Mouse (Mus musculus) left cerebral cortex, adult 18-20 months (tissue): Measurements from ENCODE around the gene Ebpl. TPM values are rescaled to one million over a fixed set of nuclear protein-coding genes. Genes with fewer than 3 reads are reported as not detected.
"Not testable (repeated sequence)": the region's sequence is repeated elsewhere in the genome, so short reads cannot be mapped to it uniquely, and the experiment has no call there.

Experiments used
- DNase-seq, 2 experiments: peaks; one replicate each; pipeline ENCODE4 v3.0.0; 2021 to 2022; ENCODE audit warnings: low spot score in 2 of 2, mixed read lengths in 1 of 2
- total RNA-seq, 2 experiments: library from RNA; stranded (reverse); gene quantifications; 2 replicates each; pipeline ENCODE4 v1.2.3; 2021

Gene Ebpl
- total RNA-seq, 2 experiments from 2014 or later: 3.9 to 4.4 TPM

GRCm38 (mm10) chr14:61327618-61328450, 32.4 kb downstream of the Ebpl start:
- peak; percentile 82 to 90 for DNase-seq

DNA sequence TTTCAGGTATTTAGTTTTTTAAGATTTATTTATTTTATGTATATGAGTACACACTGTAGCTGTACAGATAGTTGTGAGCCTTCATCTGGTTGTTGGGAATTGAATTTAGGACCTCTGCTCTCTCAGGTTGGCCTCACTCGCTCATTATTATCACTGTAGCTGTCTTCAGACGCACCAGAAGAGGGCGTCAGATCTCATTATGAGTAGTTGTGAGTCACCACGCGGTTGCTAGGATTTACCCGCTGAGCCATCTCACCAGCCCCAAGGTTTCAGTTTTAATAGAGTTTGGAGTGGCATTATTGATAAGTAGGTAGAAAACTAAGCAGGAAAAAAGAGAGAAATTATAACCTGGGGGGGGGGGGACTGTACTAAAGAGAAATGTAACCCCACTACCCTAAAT, 33.2 kb downstream of the Ebpl start:
- DNase-seq: not testable (repeated sequence)

- no peak for DNase-seq
These were observed 37.5 kb downstream of the Ebpl start for GRCm38 (mm10) chr14:61322740-61323139.

DNA sequence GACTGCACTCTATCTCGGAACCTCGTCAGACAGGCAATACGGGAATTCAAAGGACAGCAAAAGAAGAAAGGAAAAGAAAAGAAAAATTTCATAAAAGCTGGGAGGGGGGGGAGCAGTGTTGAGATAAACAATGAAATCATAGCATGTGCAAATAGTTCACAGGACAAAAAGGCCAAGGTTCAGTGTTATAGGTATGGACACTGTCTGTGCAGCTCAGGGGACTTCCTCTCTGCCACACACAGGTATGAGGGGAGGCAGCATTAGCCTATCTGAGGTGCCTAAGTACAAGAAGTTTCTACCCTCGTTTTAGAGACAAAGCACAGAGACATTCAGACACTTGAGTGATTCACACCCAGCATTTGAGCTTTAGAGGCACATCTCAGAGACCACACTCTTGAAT, 39.0 kb downstream of the Ebpl start:
- DNase-seq: no peak

DNA sequence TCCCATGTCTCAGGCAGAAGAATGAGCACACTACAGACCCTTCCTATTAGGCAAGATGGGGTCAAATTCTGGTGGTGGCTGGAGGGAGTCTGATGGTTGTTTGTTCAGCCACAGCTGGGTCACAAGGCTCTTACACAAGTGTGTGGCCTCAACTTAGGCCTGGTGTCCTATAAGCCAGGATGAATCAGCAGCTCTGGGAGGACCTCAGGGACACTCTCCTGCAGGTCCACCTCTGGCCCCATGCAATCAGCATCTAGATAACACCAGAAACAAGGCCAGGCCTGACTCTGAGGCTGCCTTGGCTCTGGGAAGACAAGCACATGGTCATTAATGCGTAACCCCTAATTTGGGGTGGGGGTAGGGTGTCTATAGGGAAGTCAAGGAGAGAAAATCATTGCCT, 39.5 kb downstream of the Ebpl start:
- no peak for DNase-seq

DNA sequence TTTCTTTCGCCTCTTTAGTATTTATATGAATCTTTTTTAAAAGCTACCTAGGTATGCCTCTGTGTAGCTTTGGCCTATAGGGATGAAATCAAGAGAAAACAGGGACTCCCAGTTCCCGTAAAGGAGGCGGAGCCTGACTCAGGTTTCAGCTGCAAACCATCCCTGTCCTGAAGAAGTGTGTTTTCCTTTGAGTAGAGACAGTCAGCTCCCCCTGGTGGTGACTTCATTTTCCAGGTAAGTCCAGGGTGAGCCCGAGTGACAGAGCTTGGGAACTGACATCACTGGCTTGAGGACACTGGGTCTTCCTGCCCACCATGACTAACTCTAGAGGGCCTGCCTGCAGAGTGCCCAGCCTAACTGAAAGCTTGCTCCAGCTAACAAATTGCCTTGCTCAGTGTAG, 43.4 kb downstream of the Ebpl start:
- DNase-seq: peak; percentile 58 to 74

- DNase-seq: no peak
These were observed 49.3 kb downstream of the Ebpl start for GRCm38 (mm10) chr14:61310963-61311362.

DNA sequence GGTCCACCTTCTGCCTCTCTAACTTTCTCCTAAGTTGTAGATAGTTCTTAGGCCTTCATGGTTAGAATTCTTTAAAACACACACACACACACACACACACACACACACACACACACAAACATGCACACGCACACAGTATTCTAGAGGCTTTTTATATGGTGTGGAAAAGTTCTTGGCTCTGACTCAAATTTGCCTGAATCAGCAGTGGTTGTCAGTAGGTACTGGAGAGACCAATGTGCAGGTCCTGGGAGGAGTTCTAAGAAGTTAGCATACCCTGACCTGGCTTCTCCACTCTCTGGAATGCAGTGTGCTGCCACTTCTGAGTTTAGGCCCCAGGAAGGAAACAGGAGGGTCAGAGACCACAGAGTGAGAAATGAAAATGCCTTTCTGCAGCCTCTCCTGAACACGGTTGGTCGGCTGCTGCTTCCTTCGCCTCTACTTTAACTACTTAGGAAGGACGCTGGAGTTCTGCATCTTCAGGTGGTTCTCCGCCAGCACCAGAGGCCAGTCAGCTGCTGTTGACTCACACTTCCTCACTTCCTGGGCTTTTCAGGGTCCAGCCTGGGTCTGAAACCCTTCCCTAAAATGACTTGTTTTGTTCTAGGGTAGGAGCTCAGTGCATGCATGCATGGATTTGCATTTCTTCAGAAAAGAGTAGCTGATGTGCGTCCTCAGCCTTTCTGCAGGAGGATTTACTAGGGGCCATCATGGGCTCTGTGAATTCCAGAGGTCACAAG, 50.0 kb downstream of the Ebpl start:
- no peak for DNase-seq

DNA sequence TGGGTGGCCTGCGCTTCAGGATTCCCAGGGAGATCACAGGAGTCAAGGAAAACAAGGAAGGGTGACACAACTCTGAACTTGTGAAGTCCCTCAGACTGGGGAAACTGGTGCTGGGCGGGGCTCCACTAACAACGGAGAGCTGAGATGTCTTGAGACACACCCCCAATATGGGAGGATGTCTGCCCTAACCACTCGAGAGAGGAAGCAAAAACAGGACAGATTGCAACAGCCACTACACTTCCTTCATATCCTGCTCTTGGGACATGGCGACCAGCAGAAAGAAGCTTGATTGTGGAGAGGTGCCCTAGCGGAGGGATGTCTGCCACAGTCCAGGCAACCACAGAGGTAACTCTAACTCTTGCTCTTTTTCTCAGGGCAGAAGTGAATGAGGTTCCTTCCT, 50.6 kb downstream of the Ebpl start, which contains the start of gene Arl11:
Gene Arl11 (plus strand): TSS at position 161 of the 400 bp plus-strand sequence.
- no peak for DNase-seq

DNA sequence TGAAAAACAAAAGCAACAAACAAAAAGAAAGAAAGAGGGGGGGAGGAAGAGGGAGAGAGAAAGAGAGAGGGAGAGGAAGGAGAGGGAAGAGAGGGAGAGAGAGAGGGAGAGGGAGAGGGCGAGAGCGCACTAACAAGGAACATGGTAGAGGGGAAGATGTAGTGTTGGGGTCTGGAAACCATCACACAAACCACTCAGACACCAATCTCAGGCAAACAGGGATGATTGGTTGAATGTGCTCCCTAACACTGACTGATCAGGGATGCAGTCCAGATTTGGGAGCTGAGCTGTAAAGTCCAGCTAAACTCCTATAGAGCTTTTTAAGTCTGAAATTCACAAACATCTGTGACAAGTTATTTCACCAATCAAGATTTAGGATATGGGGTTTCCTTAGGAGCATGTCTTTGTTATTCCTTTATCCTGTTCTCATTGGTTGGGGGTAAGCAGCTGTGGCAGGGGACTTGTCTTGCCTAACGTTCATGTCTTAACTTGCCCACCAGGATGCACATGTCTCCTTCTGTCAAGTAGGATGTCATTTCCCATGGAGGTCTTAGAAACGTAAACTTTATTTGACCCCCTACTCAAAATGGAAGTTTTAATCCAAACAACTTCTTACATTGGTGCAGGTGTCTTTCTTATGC, 56.1 kb downstream of the Ebpl start:
- no peak for DNase-seq

- DNase-seq: no peak
These were observed 57.8 kb downstream of the Ebpl start for GRCm38 (mm10) chr14:61302428-61302827.

GRCm38 (mm10) chr14:61301323-61301722, 58.9 kb downstream of the Ebpl start:
- DNase-seq: no peak

DNA sequence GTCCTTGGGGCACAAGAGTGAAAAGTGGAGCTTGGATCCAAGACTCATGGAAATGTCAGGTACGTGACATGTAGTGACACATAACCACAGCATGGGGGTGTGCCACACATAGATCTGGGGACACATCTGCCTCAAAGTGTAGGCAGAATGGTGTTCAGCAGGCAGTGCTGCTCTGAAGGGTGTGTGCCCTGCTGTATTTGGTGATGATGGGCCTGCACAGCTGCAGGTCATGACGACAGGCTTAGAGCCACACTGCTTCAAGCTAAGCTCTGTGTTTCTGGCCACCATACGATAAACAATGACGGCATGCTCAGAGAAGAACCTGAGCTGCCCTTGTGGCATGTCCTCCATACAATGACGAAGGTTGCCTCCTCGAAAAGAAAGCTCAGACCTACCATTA, 60.4 kb downstream of the Ebpl start:
- no peak for DNase-seq

- DNase-seq: peak; percentile 44 to 56
These were observed 65.5 kb downstream of the Ebpl start for GRCm38 (mm10) chr14:61294738-61295079.

DNA sequence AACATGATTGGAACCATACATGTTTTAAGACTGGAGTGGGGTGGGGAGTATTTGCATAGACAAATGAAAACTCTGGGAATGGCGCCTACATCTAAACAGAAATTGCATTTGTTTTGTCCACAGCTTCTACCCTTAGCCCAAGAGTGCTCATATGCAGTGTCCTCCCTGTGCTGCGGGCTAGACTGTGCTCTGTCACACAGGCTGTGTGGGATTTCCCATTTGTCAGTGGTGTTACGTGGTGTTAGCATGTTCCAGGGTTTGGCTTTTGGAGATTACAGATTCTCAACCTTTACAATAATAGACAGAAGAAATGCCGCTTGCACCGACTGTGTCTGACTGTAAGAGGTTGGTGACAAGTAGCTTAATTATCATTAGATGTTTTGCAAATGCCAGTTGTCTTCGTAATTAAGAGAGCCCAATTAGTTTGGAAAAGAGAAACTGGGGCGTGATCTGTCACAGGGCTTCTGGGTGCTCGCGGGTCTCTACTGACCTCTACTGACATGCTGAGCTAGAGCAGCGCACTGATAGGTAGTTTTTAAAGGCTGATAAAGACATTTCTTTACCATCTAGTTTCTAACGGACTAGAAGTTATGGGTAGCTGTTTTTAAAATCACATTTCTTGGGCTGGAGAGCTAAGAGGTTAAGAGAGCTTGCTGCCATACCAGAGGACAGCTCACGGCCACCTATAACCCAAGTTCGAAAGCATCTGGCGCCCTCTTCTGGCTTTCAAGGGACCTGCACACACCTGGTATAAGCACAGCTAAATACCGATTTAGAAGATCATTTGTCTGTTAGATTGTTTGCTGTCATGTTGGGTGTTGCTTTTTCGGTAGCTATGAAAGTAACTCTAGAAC, 66.1 kb downstream of the Ebpl start:
- peak; percentile 45 to 63 for DNase-seq

- no peak for DNase-seq
These were observed 69.6 kb downstream of the Ebpl start for GRCm38 (mm10) chr14:61290664-61291063.

- DNase-seq: no peak
These were observed 71.5 kb downstream of the Ebpl start for GRCm38 (mm10) chr14:61288606-61289286.
